25 mouse cellular contexts compared by ENCODE assay signal in the genomic region with DNA sequence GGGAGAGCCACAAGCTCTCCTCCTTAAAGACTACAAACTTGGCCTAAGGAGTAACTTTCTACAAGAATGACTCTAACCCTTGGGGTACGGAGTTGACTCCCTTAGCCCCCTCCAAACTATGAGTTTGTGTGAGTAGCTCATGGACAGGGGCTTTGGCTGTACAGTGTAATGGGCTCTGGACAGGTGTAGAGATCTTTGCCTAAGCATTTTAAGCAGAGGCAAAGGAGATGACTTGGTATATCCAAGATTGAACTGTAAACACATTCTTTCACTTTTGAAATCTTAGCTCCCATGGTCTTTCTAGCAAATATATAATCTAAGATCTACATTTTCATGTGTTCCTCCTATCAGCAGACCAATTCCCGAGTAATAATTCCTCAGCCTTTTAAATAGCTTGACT. TPM values are rescaled to one million over a fixed set of nuclear protein-coding genes. Genes with fewer than 3 reads are reported as not detected.
"Had no signal": no experiment of that assay in that cellular context is flagged by ENCODE, and none has a peak within 500 bp of the region (broad histone marks: within the 10 kb centered on the region; RNA-seq: fewer than 3 reads in every experiment).

A gene (minus strand): TSS at position 101 of the 400 bp plus-strand sequence.

- ATAC-seq: lung, postnatal 0 days; midbrain, embryonic 13.5 days; midbrain, embryonic 15.5 days had no signal

- H3K4me3 ChIP-seq: lung, embryonic 15.5 days; megakaryocyte, embryonic 14.5 days; midbrain, embryonic 13.5 days; midbrain, embryonic 15.5 days; neural tube, embryonic 12.5 days; stomach, embryonic 15.5 days had no signal

- H3K36me3 ChIP-seq: lung, embryonic 15.5 days; midbrain, embryonic 13.5 days; midbrain, embryonic 15.5 days; neural tube, embryonic 12.5 days; stomach, embryonic 15.5 days had no signal

- H3K4me2 ChIP-seq: lung, embryonic 15.5 days; midbrain, embryonic 11.5 days; midbrain, embryonic 13.5 days; midbrain, embryonic 15.5 days; neural tube, embryonic 12.5 days; stomach, embryonic 15.5 days had no signal

- H3K9me3 ChIP-seq: lung, embryonic 15.5 days; midbrain, embryonic 13.5 days; midbrain, embryonic 15.5 days; neural tube, embryonic 12.5 days; stomach, embryonic 15.5 days had no signal

- H3K9ac ChIP-seq: lung, embryonic 15.5 days; midbrain, embryonic 13.5 days; midbrain, embryonic 15.5 days; neural tube, embryonic 12.5 days; stomach, embryonic 15.5 days had no signal

- H3K27ac ChIP-seq: lung, embryonic 15.5 days; macrophage; midbrain, embryonic 13.5 days; midbrain, embryonic 15.5 days; neural tube, embryonic 12.5 days; stomach, embryonic 15.5 days; stomach, postnatal 0 days had no signal

- H3K27me3 ChIP-seq: lung, embryonic 15.5 days; megakaryocyte, embryonic 14.5 days; midbrain, embryonic 13.5 days; midbrain, embryonic 15.5 days; neural tube, embryonic 12.5 days; stomach, embryonic 15.5 days had no signal

- H3K4me1 ChIP-seq: lung, embryonic 15.5 days; megakaryocyte, embryonic 14.5 days; midbrain, embryonic 15.5 days; neural tube, embryonic 12.5 days; stomach, embryonic 15.5 days had no signal

- DNase-seq: lung, adult 2 months; lung, postnatal 14 days; lung, postnatal 36 days; right cerebral cortex, postnatal 14 days; thymus, adult 2 months; thymus, postnatal 25 days; thymus, postnatal 4 days had no signal

RNA-seq across cellular contexts. Expression of the gene that starts here (rescaled TPM):
- total RNA-seq: megakaryocyte progenitor cell, adult 5-6 weeks; midbrain, postnatal 0 days; monocyte, adult 5-6 weeks; neutrophil, adult 5-6 weeks had no signal
- polyA plus RNA-seq: lung, adult 2 months; lung, embryonic 15.5 days; lung, postnatal 0 days; macrophage; midbrain, embryonic 11.5 days; midbrain, embryonic 13.5 days; midbrain, embryonic 15.5 days; midbrain, postnatal 0 days; neural tube, embryonic 12.5 days; neural tube, embryonic 14.5 days; spleen, adult 2 months; stomach, embryonic 15.5 days; stomach, postnatal 0 days; testis, adult 2 months; thymus, adult 2 months; urinary bladder, adult 2 months had no signal
